Mouse (Mus musculus): ENCODE data around the gene Rfx5.

DNA sequence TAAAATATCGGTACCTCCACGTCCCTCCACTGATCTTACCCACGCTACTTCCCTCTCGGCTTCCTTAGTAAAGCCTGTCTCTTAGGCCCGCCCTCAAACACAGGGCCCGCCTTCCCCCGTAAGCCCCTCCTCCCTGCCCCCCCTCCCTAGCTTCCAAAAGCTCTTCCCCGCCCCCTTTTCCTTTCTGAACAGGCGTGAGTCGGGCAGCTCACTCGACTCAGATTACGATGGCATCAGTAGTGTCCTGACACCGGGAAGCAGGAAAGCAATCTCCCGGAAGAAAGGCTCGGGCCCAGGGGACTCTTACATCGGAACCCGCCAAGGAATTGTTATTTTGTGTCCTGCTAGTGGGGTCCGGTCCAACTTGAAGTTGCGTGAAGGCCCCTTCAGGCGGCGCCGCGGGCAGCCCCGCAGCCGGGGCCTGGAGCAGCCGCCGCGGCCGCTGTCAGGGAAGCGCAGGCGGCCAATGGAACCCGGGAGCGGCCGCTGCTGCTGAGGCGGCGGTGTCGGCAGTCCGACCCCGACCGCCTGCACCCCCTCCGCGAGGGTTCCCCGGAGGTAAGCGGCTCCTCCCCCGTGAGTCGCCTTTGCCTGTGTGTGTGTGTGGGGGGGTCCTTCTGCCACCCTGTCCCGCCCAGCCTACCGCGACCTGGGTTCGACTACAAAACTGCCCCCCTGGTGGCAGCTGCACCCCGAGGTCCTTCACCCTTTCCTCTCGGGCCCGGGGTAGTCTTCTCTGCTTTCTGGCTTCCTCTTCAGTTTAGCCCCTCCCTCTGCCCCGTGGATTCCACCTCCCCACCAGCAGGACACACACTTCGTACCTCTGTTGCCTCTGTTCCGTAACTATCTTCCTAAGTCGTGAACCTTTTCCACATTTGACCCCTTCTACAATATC, 20.9 kb downstream of the Rfx5 start, which contains the start of gene Pi4kb:
- peak; percentile 68 for TF ChIP-seq POLR2AphosphoS2 (IDR thresholded peaks at IDR 0.05; ENCODE audit: insufficient read length, low read depth)
- peak; percentile 95 for TF ChIP-seq MAX (IDR thresholded peaks at IDR 0.05; ENCODE audit: low read depth)
- peak in 2 of 3 experiments; percentile 23 to 47 for TF ChIP-seq MYOD1 (IDR thresholded peaks at IDR 0.05; ENCODE audit: control insufficient read depth in 1 of 3, insufficient read length in 2 of 3, low read depth in 2 of 3)
- no peak for TF ChIP-seq USF1 (IDR thresholded peaks at IDR 0.05; ENCODE audit: low read depth)
- TF ChIP-seq POLR2A (IDR thresholded peaks at IDR 0.05; ENCODE audit: insufficient read length, low read depth): peak; percentile 70

Measured in myocyte (in vitro differentiated cells).